Mouse (Mus musculus): ENCODE measurements around the gene Hipk3. TPM values are rescaled to one million over a fixed set of nuclear protein-coding genes. Genes with fewer than 3 reads are reported as not detected.

Hipk3 gene
- polyA plus RNA-seq, 1 experiment from 2014 or later, result 6.5 TPM

DNA sequence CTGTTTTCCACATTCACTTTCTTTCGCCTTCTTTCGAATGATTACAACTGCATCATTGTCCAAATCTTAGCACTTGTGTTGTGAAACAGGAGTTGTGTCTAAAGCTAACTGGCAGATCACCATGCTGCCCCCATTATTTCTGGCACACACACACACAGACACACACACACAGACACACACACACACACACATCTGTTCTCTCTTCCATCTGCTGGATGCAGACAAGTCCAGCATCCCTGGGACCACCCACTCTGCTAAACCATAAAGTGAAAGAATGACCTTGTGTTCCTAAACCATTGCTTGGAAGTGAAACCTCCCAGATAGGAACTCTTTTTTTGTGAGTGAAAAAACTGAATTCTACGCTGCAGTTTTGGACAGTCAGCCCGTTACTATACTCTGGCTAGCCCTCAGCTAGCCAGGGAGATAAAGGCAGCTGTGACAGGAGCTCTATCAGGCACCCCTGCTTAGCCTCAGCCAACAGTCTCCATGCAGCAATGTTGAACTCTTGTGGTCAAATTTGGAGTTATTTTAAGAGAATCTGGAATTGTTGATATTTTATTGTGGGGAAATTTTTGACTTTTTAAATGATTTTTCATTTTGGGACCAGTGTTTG, 101.4 kb downstream of the Hipk3 start:
- WGBS (ENCODE audit: insufficient replicate concordance), result 55% methylated on average over 4 of the region's 4 CpGs
- Histone ChIP-seq H3K9me3 (replicated peaks) (no peaks in the 10 kb centered on the region), H3K36me3 (replicated peaks) (no peaks in the 10 kb centered on the region), H3K4me1 (replicated peaks) (no peaks in the 10 kb centered on the region), H3K27ac (replicated peaks) (no peak overlapping the region), H3K4me3 (replicated peaks) (no peak overlapping the region), H3K27me3 (no peaks in the 10 kb centered on the region), H3K4me2 (no peak overlapping the region), H3K9ac (no peak overlapping the region)
- no peak for ATAC-seq (ENCODE audit: insufficient read depth)

DNA sequence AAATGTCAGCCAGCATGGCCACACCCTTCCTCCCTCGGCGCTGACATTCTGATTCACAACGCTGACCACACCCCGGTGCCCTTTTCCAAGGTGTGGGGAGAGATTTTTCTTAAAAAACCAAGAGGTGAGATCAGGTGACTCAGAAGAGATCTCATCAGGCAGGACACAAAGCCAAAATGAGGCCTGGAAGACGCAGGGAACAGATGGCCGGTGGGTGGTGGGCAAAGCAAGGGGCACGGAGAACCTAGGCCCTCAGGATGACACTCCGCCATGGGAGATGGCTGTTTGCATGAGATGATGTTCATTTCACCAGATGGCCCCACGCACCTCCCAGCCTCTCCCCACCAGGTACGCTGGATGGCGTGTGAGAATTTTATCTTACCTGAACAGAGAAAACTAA, 105.0 kb downstream of the Hipk3 start:
- ATAC-seq (ENCODE audit: insufficient read depth), result no peak
- 74% methylated on average over 11 of the region's 11 CpGs for WGBS (ENCODE audit: insufficient replicate concordance)

DNA sequence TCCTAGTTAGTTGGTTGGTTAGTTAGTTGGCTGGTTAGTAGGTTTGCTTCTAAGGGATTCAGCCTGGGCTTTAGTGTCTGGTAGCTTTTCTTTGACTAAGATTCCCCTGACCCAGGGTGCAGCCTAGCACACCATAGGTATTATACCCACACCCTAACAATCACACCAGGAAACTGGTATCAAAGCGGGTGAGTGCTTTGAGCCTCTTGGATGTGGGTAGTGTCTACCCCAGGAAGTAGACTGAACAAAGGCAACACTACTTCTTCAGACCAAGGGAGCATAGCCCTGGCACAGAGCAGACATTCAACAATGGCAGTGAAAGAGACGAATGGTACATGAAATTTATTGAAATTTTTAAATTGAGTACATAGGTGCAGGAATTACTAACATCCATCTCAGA, 108.3 kb downstream of the Hipk3 start:
- no peaks in the 10 kb centered on the region for H3K36me3 ChIP-seq (replicated peaks)
- H3K27me3 ChIP-seq, result no peaks in the 10 kb centered on the region; the same call in 1 of the 2 replicates
- no peak overlapping the region for H3K9ac ChIP-seq
- no peak overlapping the region for H3K4me3 ChIP-seq (replicated peaks)
- H3K4me2 ChIP-seq, result no peak overlapping the region
- 47% methylated on average over 2 of the region's 2 CpGs for WGBS (ENCODE audit: insufficient replicate concordance)
- ATAC-seq (ENCODE audit: insufficient read depth), result no peak
- H3K4me1 ChIP-seq (replicated peaks), result no peaks in the 10 kb centered on the region
- no peak overlapping the region for H3K27ac ChIP-seq (replicated peaks)
- H3K9me3 ChIP-seq (replicated peaks), result no peaks in the 10 kb centered on the region

More for the DNA sequence above, 105.0 kb downstream of the Hipk3 start:
- H3K4me1 ChIP-seq (replicated peaks), result no peaks in the 10 kb centered on the region
- no peak overlapping the region for H3K4me2 ChIP-seq
- no peaks in the 10 kb centered on the region for H3K27me3 ChIP-seq
- H3K27ac ChIP-seq (replicated peaks), result no peak overlapping the region
- no peak overlapping the region for H3K9ac ChIP-seq
- no peaks in the 10 kb centered on the region for H3K36me3 ChIP-seq (replicated peaks)
- H3K4me3 ChIP-seq (replicated peaks), result no peak overlapping the region
- H3K9me3 ChIP-seq (replicated peaks), result no peaks in the 10 kb centered on the region

DNA sequence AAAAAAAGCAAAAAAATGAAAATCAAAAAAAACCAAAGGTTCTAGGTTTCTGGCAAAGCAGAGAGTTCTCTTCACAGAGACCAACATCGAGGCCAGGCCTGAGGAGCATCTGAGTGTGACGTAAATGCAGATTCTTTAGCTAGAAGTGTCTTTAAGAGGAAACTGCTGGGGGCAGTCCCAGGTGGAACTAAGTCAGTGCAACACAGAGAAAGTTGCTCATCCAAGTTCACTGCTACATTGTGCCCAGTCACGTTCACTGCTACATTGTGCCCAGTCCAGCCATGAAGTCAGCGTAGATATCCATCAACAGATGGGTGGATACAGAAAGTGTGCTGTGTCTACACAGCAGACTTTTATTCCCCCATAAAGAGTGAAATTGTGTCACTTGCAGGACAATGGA, 110.7 kb downstream of the Hipk3 start:
- Histone ChIP-seq H3K9ac (no peak overlapping the region), H3K36me3 (replicated peaks) (no peaks in the 10 kb centered on the region), H3K4me3 (replicated peaks) (no peak overlapping the region), H3K27me3 (peaks cover 7% of the 10 kb centered on the region; the same call in 1 of the 2 replicates), H3K4me2 (no peak overlapping the region), H3K9me3 (replicated peaks) (no peaks in the 10 kb centered on the region), H3K4me1 (replicated peaks) (no peaks in the 10 kb centered on the region), H3K27ac (replicated peaks) (no peak overlapping the region)
- 72% methylated on average over 4 of the region's 4 CpGs for WGBS (ENCODE audit: insufficient replicate concordance)
- no peak for ATAC-seq (ENCODE audit: insufficient read depth)

DNA sequence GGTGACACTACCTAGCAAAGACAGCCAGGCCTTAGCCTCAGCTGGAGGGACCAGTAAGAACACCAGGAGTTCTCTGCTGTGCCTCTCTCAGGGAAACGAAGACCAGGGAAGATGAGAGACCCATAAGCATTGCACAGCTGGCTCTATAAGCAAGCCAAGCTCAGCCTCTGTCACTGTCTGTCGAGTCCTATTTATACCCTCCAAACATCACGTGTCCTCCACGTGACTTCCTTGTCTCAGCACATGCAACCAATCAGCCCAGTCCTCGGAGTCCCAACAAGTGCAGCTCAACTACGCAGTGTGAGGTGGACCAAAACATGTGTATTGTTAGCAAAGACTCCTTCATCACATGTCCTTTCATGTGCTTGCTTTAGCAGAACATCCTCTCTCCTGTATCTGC, 111.4 kb downstream of the Hipk3 start:
- no peaks in the 10 kb centered on the region for H3K36me3 ChIP-seq (replicated peaks)
- no peak overlapping the region for H3K4me3 ChIP-seq (replicated peaks)
- H3K27ac ChIP-seq (replicated peaks), result no peak overlapping the region
- ATAC-seq (ENCODE audit: insufficient read depth), result no peak
- no peaks in the 10 kb centered on the region for H3K9me3 ChIP-seq (replicated peaks)
- H3K27me3 ChIP-seq, result peaks cover 7% of the 10 kb centered on the region; the same call in 1 of the 2 replicates
- no peak overlapping the region for H3K9ac ChIP-seq
- H3K4me2 ChIP-seq, result no peak overlapping the region
- WGBS (ENCODE audit: insufficient replicate concordance), result 60% methylated on average over 6 of the region's 6 CpGs
- no peaks in the 10 kb centered on the region for H3K4me1 ChIP-seq (replicated peaks)

DNA sequence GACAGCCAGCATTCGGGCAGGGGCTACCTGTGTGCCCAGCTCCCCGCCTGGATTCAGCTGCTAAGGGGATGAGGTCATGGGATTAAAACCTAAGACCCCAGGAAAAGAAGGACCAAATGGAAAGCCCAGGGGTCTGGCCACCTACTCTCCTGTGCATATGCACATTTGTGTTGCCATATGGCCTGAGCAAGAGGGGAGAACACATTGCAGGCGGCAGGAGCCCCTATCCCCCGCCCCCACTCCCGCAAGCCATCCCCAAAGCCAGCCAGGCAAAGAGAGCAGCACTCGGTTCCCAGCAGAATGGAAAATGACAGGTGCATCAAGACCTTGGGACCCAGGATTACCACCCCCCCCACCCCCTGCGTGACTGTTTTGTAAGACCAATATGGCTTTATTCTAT, 114.9 kb downstream of the Hipk3 start:
- Histone ChIP-seq H3K4me2 (no peak overlapping the region), H3K27me3 (peaks cover 7% of the 10 kb centered on the region; the same call in 1 of the 2 replicates), H3K27ac (replicated peaks) (no peak overlapping the region), H3K36me3 (replicated peaks) (no peaks in the 10 kb centered on the region), H3K4me3 (replicated peaks) (no peak overlapping the region), H3K9me3 (replicated peaks) (no peaks in the 10 kb centered on the region), H3K9ac (no peak overlapping the region), H3K4me1 (replicated peaks) (no peaks in the 10 kb centered on the region)
- ATAC-seq (ENCODE audit: insufficient read depth), result no peak
- WGBS (ENCODE audit: insufficient replicate concordance), result 19% methylated on average over 7 of the region's 7 CpGs

DNA sequence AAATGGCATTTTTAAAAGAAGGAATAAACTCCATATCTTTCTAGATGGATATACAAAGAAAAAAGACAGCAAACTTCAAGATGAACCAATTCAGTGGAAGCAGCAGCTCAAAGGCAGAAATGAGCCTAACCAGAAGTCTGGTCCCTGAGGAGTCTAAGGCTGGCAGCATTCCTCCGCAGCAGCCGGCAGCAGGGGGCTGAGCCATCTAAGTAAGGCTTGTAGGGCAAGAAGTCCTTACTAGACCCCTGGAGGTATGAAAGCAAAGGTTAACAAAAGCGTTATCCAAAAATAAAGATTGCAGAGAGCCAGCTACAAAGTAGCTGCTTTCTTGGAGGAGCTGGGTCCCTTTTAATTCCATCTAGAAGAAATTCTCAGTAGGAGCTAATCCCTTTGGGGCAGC, 115.5 kb downstream of the Hipk3 start:
- no peak overlapping the region for H3K4me3 ChIP-seq (replicated peaks)
- no peak overlapping the region for H3K27ac ChIP-seq (replicated peaks)
- no peak for ATAC-seq (ENCODE audit: insufficient read depth)
- H3K9ac ChIP-seq, result no peak overlapping the region
- no peaks in the 10 kb centered on the region for H3K4me1 ChIP-seq (replicated peaks)
- H3K36me3 ChIP-seq (replicated peaks), result no peaks in the 10 kb centered on the region
- H3K27me3 ChIP-seq, result peaks cover 7% of the 10 kb centered on the region; the same call in 1 of the 2 replicates
- WGBS (ENCODE audit: insufficient replicate concordance), result 35% methylated on average over 3 of the region's 3 CpGs
- H3K9me3 ChIP-seq (replicated peaks), result no peaks in the 10 kb centered on the region
- no peak overlapping the region for H3K4me2 ChIP-seq

DNA sequence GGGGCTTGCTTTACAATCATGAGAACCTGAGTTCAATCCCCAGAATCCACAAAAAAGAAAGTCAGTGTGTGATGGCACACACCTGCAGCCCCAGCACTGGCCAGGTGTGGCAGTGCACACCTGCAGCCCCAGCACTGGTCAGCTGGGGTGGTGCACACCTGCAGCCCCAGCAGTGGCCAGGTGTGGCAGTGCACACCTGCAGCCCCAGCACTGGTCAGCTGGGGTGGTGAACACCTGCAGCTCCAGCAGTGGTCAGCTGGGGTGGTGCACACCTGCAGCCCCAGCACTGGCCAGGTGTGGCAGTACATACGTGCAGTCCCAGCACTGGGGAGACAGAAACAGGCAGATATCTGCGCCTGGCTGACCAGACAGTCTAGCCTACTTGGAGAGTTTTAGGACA, 116.3 kb downstream of the Hipk3 start:
- ATAC-seq (ENCODE audit: insufficient read depth), result no peak

More for the DNA sequence above, 116.3 kb downstream of the Hipk3 start:
- Histone ChIP-seq H3K36me3 (replicated peaks) (no peaks in the 10 kb centered on the region), H3K4me3 (replicated peaks) (no peak overlapping the region), H3K9me3 (replicated peaks) (no peaks in the 10 kb centered on the region), H3K4me1 (replicated peaks) (no peaks in the 10 kb centered on the region), H3K27ac (replicated peaks) (no peak overlapping the region), H3K9ac (no peak overlapping the region), H3K27me3 (peaks cover 7% of the 10 kb centered on the region; the same call in 1 of the 2 replicates), H3K4me2 (no peak overlapping the region)
- 48% methylated on average over 2 of the region's 2 CpGs for WGBS (ENCODE audit: insufficient replicate concordance)

MicroRNAs within 50 kb of the gene (microRNA counts, 519-probe panel; counts per million panel counts)
- microRNA mmu-miR-1902, result not detected

Small RNA genes within 50 kb of the gene (microRNA-seq; reads per million reads assigned to microRNA genes)
- gene Mir1902, result not detected

Other genes with a start within 250 kb of the Hipk3 start
- gene D430041D05Rik, start 83.4 kb downstream of the Hipk3 start, polyA plus RNA-seq (2015; fragmentation: Nextera tagmentation; extraction: Ambion mirVana), result 0.03 TPM in 1 of 2 replicates, not detected in the other
- 22.7 and 24.9 TPM in 2 replicates for gene Cstf3, start 96.1 kb upstream of the Hipk3 start, polyA plus RNA-seq (2015; fragmentation: Nextera tagmentation; extraction: Ambion mirVana)
- 4.9 and 5.1 TPM in 2 replicates for gene Tcp11l1, start 217.7 kb upstream of the Hipk3 start, polyA plus RNA-seq (2015; fragmentation: Nextera tagmentation; extraction: Ambion mirVana)
- not detected in 2 replicates for gene Pin1rt1, start 221.9 kb upstream of the Hipk3 start, polyA plus RNA-seq (2015; fragmentation: Nextera tagmentation; extraction: Ambion mirVana)
- 12.7 and 13.0 TPM in 2 replicates for gene Depdc7, start 248.4 kb upstream of the Hipk3 start, polyA plus RNA-seq (2015; fragmentation: Nextera tagmentation; extraction: Ambion mirVana)

All from liver, embryonic 15.5 days (tissue).